Mouse (Mus musculus): ENCODE measurements around the gene Clspn.

Gene Clspn

DNA sequence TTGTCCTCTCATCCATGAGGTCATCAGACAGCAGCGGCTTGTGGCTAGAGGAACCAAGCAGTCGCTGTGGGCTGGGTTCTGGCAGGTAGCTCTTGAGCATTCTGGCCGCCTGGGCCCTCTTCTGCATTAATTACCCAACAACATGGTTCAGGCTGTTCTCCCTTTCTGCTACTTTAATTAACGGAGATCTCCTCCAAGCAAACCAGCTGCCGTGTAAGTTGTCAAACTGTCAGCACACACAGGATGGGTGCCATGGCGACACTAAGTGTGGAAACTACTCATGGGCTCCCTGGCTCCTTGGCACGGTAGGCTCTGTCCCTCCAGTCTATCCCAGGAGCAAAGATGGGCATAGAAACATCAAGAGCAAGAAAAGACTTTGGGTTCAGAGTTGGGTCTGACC is 82.6 kb downstream of the Clspn start:
- DNase-seq = no peak

DNA sequence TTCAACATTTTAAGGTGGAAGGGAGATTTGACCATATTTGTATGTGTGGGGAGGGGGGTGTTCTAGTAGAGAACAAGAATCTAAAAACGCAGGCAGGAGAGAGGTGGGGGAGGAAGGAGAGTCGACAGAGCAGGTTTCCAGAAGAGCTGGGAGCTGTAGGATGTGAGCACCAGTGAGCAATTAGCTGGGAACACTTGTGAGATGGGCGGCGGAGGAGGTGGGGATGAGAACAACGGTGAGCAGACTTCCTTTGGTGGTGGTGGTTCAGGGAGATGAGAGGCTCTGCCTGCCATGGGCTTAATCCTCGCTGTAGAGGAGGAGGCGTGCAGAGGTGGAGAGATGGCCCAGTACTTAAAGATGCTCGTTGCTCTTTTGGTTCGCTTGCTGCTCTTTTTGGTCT is 85.2 kb downstream of the Clspn start:
- DNase-seq = no peak
